Mouse (Mus musculus) heart, embryonic 13.5 days (tissue): ENCODE data around the gene Lypd6. TPM values are rescaled to one million over a fixed set of nuclear protein-coding genes. Genes with fewer than 3 reads are reported as not detected.

Experiments
- ATAC-seq: fragments of 200-750 bp; cut with Nextera tagmentation; 2 replicates; pipeline ENCODE4 v1.8.0; 2017; ENCODE audit warnings: moderate TSS enrichment; ENCODE audit not compliant: insufficient number of reproducible peaks, low FRiP score, low TSS enrichment; ENCODE audit errors: extremely low read depth
- H3K27ac ChIP-seq: fragments of 300-500 bp; sonication (generic); replicated peaks from 2 replicates; pipeline ENCODE4 v1.5.1; 2015; ENCODE audit warnings: moderate library complexity, mild to moderate bottlenecking, inconsistent platforms
- H3K27me3 ChIP-seq: fragments of 300-500 bp; sonication (generic); replicated peaks from 2 replicates; pipeline ENCODE4 v1.6.1; 2015; ENCODE audit warnings: mild to moderate bottlenecking, inconsistent platforms
- H3K36me3 ChIP-seq: fragments of 300-500 bp; sonication (generic); 2 replicates; pipeline ENCODE4 v1.6.1; 2015; ENCODE audit warnings: mild to moderate bottlenecking, inconsistent platforms
- H3K4me1 ChIP-seq: fragments of 300-500 bp; sonication (generic); 2 replicates; pipeline ENCODE4 v1.6.1; 2015; ENCODE audit warnings: inconsistent platforms
- H3K4me2 ChIP-seq: fragments of 300-500 bp; sonication (generic); 2 replicates; pipeline ENCODE4 v1.6.1; 2015; ENCODE audit warnings: inconsistent platforms, mild to moderate bottlenecking, moderate library complexity
- H3K4me3 ChIP-seq: fragments of 300-500 bp; sonication (generic); 2 replicates; pipeline ENCODE4 v1.5.1; 2015; ENCODE audit warnings: moderate library complexity, mild to moderate bottlenecking, inconsistent platforms
- H3K9ac ChIP-seq: fragments of 300-500 bp; sonication (generic); 2 replicates; pipeline ENCODE4 v1.6.1; 2015; ENCODE audit warnings: inconsistent platforms, mild to moderate bottlenecking, moderate library complexity
- H3K9me3 ChIP-seq: fragments of 300-500 bp; sonication (generic); 2 replicates; pipeline ENCODE4 v1.6.1; 2016; ENCODE audit warnings: inconsistent platforms
- WGBS: fragments of 180-500 bp; shearing (Covaris S2); methylation state at CpG from one replicate; pipeline ENCODE4 v1.1.7; 2015; ENCODE audit warnings: mixed read lengths; 5-methylcytosine and 5-hydroxymethylcytosine counted together
- polyA plus RNA-seq: library from polyadenylated mRNA; unstranded; fragments of >200 nt; fragmentation: Nextera tagmentation; extraction: Ambion mirVana; gene quantifications from 2 replicates; pipeline ENCODE4 v1.2.1, GENCODE M21; 2015

Lypd6 gene
- polyA plus RNA-seq, 1 experiment from 2014 or later = 3.5 TPM

- WGBS = 59% methylated on average over 9 of the region's 9 CpGs
- Histone ChIP-seq H3K36me3 (no peaks in the 10 kb centered on the region), H3K27ac (no peak overlapping the region), H3K9me3 (no peaks in the 10 kb centered on the region), H3K27me3 (no peaks in the 10 kb centered on the region), H3K9ac (no peak overlapping the region), H3K4me3 (no peak overlapping the region), H3K4me1 (peaks cover 32% of the 10 kb centered on the region), H3K4me2 (no peak overlapping the region)
- no peak for ATAC-seq
These were observed 81.1 kb downstream of the Lypd6 start for GRCm38 (mm10) chr2:50147308-50147707.

DNA sequence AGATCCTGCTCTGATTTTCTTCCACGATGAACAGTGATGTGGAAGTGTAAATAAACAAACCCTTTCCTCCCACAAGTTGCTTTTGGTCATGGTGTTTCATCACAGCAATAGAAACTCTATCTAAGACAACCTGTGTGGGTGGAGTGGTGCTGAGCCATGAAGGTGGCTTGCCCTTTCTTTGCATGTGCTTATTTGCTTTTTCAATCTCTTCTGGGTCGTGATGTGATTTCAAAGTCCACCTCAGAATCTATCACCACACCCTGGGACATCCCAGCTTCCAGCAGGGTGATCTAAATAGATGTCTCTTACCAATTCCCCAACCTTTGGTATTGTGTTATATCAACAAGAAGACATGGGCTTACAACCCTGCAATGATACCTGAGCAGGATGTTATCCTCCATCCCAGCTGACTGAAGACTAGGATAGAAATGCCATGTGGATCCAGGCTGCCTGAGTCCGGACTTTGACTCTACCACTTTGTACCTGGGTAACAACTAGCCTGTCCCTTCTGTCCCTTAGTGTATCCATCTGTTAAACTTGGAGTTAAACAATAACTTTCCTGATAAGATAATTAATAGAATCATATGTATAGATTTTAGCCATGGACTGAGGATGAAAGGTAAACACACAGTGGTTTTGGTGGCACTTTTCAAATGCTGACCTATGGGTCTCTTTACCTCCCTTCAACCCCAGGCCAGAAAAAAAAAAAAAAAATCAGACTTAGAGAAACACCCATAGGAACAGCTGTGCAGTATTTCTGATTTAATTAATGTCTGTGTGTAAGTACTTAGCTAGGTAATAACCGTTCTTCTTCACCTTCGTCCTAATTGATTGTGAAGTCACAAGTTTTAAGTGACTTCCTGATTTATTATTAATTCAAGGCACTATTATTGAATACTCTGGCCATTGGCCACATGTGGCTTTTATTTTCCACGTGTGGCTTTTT lies 83.3 kb downstream of the Lypd6 start:
- peaks cover 32% of the 10 kb centered on the region for H3K4me1 ChIP-seq

DNA sequence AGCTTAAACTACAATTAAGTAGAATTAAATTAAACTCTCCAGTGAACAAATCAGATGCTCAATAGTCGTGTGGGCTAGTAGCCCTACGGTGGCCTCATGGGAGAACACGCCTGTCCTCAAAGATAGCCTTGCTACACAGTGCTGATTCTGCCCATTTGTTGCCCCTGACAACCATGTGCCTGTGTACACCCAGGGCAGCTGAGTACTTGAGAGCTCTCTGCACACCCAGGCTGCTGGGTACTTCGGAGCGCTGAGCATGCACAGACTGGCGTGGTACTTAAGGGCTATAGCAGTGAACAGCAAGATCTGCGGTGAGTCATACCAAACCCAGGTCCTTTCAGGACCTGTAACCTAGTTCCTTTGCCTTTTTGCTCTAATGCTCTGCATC lies 84.0 kb downstream of the Lypd6 start:
- H3K27me3 ChIP-seq = no peaks in the 10 kb centered on the region
- no peak overlapping the region for H3K4me3 ChIP-seq
- 52% methylated on average over 7 of the region's 7 CpGs for WGBS
- H3K4me1 ChIP-seq = peaks cover 32% of the 10 kb centered on the region
- ATAC-seq = no peak
- H3K9me3 ChIP-seq = no peaks in the 10 kb centered on the region
- no peak overlapping the region for H3K9ac ChIP-seq
- no peak overlapping the region for H3K27ac ChIP-seq
- H3K4me2 ChIP-seq = no peak overlapping the region
- H3K36me3 ChIP-seq = no peaks in the 10 kb centered on the region

More for the DNA sequence above, 83.3 kb downstream of the Lypd6 start:
- Histone ChIP-seq H3K36me3 (no peaks in the 10 kb centered on the region), H3K4me3 (no peak overlapping the region), H3K4me2 (no peak overlapping the region), H3K27ac (no peak overlapping the region), H3K9me3 (no peaks in the 10 kb centered on the region), H3K27me3 (no peaks in the 10 kb centered on the region), H3K9ac (no peak overlapping the region)
- ATAC-seq = no peak
- 76% methylated on average over 6 of the region's 6 CpGs for WGBS

DNA sequence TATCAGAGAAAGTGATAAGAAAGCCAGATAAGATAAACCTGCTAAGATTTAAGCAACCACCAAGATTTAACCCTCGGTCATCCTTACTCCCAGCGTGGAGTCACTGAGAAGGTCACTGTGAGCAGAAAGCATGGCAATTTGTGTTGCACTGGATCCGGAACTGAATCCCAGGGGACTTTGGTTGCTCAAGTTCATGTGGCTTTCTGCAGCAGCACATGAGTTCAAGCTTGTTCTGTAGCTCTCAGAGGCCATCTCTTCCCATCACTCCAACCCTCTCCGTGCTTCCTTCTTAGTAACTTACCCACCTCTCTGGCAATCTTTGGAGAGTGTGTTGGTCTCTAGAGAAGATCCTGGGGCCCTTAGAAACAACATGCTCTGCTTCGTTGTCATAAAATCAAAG lies 84.6 kb downstream of the Lypd6 start:
- Histone ChIP-seq H3K4me3 (no peak overlapping the region), H3K9me3 (no peaks in the 10 kb centered on the region), H3K27me3 (no peaks in the 10 kb centered on the region), H3K36me3 (no peaks in the 10 kb centered on the region), H3K9ac (no peak overlapping the region), H3K27ac (no peak overlapping the region), H3K4me1 (peaks cover 32% of the 10 kb centered on the region), H3K4me2 (no peak overlapping the region)
- 59% methylated on average over 5 of the region's 5 CpGs for WGBS
- ATAC-seq = no peak

DNA sequence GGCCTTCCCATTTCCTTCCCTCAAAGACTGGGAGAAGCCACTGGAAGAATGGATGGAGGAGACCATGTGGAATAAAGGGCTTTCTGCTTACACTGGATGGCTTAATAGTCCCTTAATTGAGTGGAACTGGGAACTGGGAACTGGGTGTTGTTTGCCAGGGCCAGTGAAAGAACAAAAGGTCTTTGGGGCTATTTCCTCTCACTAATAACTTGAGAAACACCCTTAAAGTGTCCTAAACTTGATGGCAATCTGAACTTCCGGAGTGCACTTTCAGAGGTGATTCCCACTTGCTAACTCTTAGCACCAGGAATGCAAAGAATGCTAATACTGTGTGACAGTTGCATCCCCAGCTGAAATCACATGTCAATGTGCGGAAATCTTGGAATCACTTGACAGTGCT lies 85.2 kb downstream of the Lypd6 start:
- Histone ChIP-seq H3K4me1 (peaks cover 32% of the 10 kb centered on the region), H3K9ac (no peak overlapping the region), H3K27ac (no peak overlapping the region), H3K27me3 (no peaks in the 10 kb centered on the region), H3K9me3 (no peaks in the 10 kb centered on the region), H3K4me3 (no peak overlapping the region), H3K36me3 (no peaks in the 10 kb centered on the region), H3K4me2 (no peak overlapping the region)
- no peak for ATAC-seq
- WGBS = 38% methylated on average over 2 of the region's 2 CpGs

DNA sequence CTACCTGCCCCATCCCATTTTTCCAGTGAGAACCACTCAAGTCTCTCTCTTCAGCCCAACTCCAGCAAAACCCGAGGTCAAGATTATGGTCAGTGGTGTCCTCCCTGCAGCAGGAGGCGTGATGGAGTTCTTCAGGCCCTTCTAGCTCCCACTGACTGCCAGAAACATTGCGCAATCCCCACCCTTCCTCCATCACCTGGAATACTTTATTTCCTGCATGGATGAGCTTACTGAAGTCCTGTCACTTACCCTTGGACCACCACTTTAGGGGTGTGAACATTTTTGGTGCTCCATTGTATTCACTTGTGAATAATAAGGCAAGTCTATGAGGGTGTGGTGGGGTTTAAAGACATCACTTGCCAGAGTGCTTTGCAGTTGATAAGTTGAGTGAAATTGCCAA lies 85.7 kb downstream of the Lypd6 start:
- H3K9me3 ChIP-seq = no peaks in the 10 kb centered on the region
- 84% methylated on average over 3 of the region's 3 CpGs for WGBS
- ATAC-seq = no peak
- no peaks in the 10 kb centered on the region for H3K36me3 ChIP-seq
- H3K4me2 ChIP-seq = no peak overlapping the region
- H3K4me1 ChIP-seq = peaks cover 28% of the 10 kb centered on the region
- no peak overlapping the region for H3K4me3 ChIP-seq
- H3K27me3 ChIP-seq = no peaks in the 10 kb centered on the region
- H3K9ac ChIP-seq = no peak overlapping the region
- H3K27ac ChIP-seq = no peak overlapping the region

- WGBS = 91% methylated on average over 10 of the region's 10 CpGs
- no peaks in the 10 kb centered on the region for H3K36me3 ChIP-seq
- no peak overlapping the region for H3K27ac ChIP-seq
- H3K9me3 ChIP-seq = no peaks in the 10 kb centered on the region
- no peak for ATAC-seq
- H3K4me1 ChIP-seq = peaks cover 23% of the 10 kb centered on the region
- no peaks in the 10 kb centered on the region for H3K27me3 ChIP-seq
- no peak overlapping the region for H3K4me3 ChIP-seq
- H3K4me2 ChIP-seq = no peak overlapping the region
- H3K9ac ChIP-seq = no peak overlapping the region
These were observed 89.8 kb downstream of the Lypd6 start for GRCm38 (mm10) chr2:50156009-50156408.

GRCm38 (mm10) chr2:50160069-50160468 lies 93.8 kb downstream of the Lypd6 start:
- H3K4me2 ChIP-seq = no peak overlapping the region
- WGBS = 80% methylated on average over 3 of the region's 3 CpGs
- ATAC-seq = no peak
- H3K9me3 ChIP-seq = no peaks in the 10 kb centered on the region
- no peak overlapping the region for H3K27ac ChIP-seq
- H3K4me1 ChIP-seq = peaks cover 18% of the 10 kb centered on the region
- no peaks in the 10 kb centered on the region for H3K36me3 ChIP-seq
- no peaks in the 10 kb centered on the region for H3K27me3 ChIP-seq
- no peak overlapping the region for H3K4me3 ChIP-seq
- no peak overlapping the region for H3K9ac ChIP-seq

DNA sequence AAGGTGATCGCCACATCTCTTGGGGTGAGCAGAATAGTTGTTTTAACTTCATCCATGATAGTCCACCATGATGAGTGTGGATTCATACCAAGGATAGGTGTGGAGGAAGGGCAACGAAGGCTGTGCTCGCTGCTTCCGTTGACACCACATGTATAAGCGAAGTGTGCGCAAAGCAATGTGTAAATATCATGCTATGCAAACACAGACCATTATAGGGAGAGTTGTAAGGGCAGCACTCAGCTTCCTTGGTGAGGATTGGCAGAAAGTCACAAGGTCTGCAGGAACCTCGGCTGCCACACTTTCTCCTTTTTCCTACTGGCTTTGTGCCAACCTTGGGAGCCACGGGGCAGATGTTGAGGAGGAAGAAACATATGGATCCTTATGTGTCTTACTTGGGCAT lies 97.4 kb downstream of the Lypd6 start:
- ATAC-seq = no peak
- Histone ChIP-seq H3K27ac (no peak overlapping the region), H3K9me3 (no peaks in the 10 kb centered on the region), H3K9ac (no peak overlapping the region), H3K4me2 (no peak overlapping the region), H3K4me3 (no peak overlapping the region), H3K36me3 (no peaks in the 10 kb centered on the region), H3K27me3 (no peaks in the 10 kb centered on the region), H3K4me1 (peaks cover 28% of the 10 kb centered on the region)
- 75% methylated on average over 8 of the region's 8 CpGs for WGBS

- Histone ChIP-seq H3K36me3 (no peaks in the 10 kb centered on the region), H3K27ac (no peak overlapping the region), H3K27me3 (no peaks in the 10 kb centered on the region), H3K4me3 (no peak overlapping the region), H3K4me1 (peaks cover 16% of the 10 kb centered on the region), H3K9ac (no peak overlapping the region), H3K4me2 (no peak overlapping the region), H3K9me3 (no peaks in the 10 kb centered on the region)
- 52% methylated on average over 6 of the region's 6 CpGs for WGBS
- no peak for ATAC-seq
These were observed 99.0 kb downstream of the Lypd6 start for GRCm38 (mm10) chr2:50165277-50165676.

DNA sequence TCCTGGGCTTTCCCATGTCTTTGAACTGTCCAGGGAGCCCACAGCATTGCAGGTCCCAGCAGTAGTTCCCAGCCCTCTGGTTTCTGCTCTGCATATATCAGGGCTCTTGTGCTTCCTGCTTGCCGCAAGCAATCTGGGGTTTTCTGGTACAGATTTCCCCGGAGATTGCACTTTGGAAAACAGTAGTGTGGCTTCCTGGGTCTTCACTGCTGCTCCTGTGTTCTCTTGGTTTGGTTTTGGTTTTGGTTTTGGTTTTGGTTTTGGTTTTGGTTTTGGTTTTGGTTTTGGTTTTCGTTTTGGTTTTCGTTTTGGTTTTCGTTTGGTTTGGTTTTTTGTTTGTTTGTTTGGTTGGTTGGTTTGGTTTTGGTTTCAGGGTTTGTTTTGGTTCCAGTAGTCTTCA lies 99.9 kb downstream of the Lypd6 start:
- Histone ChIP-seq H3K36me3 (no peaks in the 10 kb centered on the region), H3K9me3 (no peaks in the 10 kb centered on the region), H3K4me2 (no peak overlapping the region), H3K4me3 (no peak overlapping the region), H3K4me1 (peaks cover 16% of the 10 kb centered on the region), H3K27me3 (no peaks in the 10 kb centered on the region), H3K9ac (no peak overlapping the region), H3K27ac (no peak overlapping the region)
- WGBS = 56% methylated on average over 5 of the region's 5 CpGs
- no peak for ATAC-seq
